Mouse (Mus musculus) myocyte (in vitro differentiated cells): ENCODE data around the gene Ino80. TPM values are rescaled to one million over a fixed set of nuclear protein-coding genes. Genes with fewer than 3 reads are reported as not detected.

Experiments
- H3K27me3 ChIP-seq: one replicate; pipeline ENCODE4 v1.6.1; 2011; ENCODE audit not compliant: control insufficient read depth, insufficient read depth, insufficient read length
- H3K36me3 ChIP-seq: one replicate; pipeline ENCODE4 v1.6.1; 2011; ENCODE audit not compliant: control insufficient read depth, insufficient read depth
- H3K4me2 ChIP-seq: one replicate; pipeline ENCODE4 v1.6.1; 2011; ENCODE audit warnings: low read depth, control low read depth
- H3K4me3 ChIP-seq: one replicate; pipeline ENCODE4 v1.5.1; 2011; ENCODE audit warnings: mild to moderate bottlenecking, control low read depth, moderate library complexity
- H3K79me2 ChIP-seq: one replicate; pipeline ENCODE4 v1.6.1; 2011; ENCODE audit not compliant: control insufficient read depth, insufficient read depth
- H3ac ChIP-seq: one replicate; pipeline ENCODE4 v1.6.1; 2011; ENCODE audit not compliant: control insufficient read depth, insufficient read length
- CEBPB ChIP-seq: IDR thresholded peaks from 2 replicates; pipeline ENCODE4 v1.6.1; 2011; ENCODE audit warnings: mild to moderate bottlenecking, moderate library complexity; ENCODE audit not compliant: poor library complexity, insufficient read depth, severe bottlenecking
- E2F4 ChIP-seq: IDR thresholded peaks from one replicate; pipeline ENCODE4 v1.6.1; 2011; ENCODE audit warnings: mild to moderate bottlenecking, control low read depth, moderate library complexity; ENCODE audit not compliant: insufficient read depth
- MAX ChIP-seq: IDR thresholded peaks from one replicate; pipeline ENCODE4 v1.6.1; 2011; ENCODE audit warnings: low read depth, mild to moderate bottlenecking, control low read depth
- MYOD1 ChIP-seq, 3 experiments: IDR thresholded peaks; one replicate each; pipeline ENCODE4 v1.6.1; 2011; ENCODE audit warnings: control low read depth in 2 of 3, low read depth in 2 of 3, mild to moderate bottlenecking in 2 of 3, moderate library complexity in 1 of 3; ENCODE audit not compliant: insufficient read length in 2 of 3, control insufficient read depth in 1 of 3
- MYOG ChIP-seq, 3 experiments: IDR thresholded peaks; one replicate each; pipeline ENCODE4 v1.6.1; 2011; ENCODE audit warnings: control low read depth in 2 of 3, low read depth in 2 of 3, mild to moderate bottlenecking in 2 of 3; ENCODE audit not compliant: insufficient read length in 2 of 3, control insufficient read depth in 1 of 3, insufficient read depth in 1 of 3
- POLR2A ChIP-seq: IDR thresholded peaks from one replicate; pipeline ENCODE4 v1.6.1; 2011; ENCODE audit warnings: low read depth, mild to moderate bottlenecking, control low read depth, moderate library complexity; ENCODE audit not compliant: insufficient read length
- POLR2AphosphoS2 ChIP-seq: IDR thresholded peaks from one replicate; pipeline ENCODE4 v1.6.1; 2011; ENCODE audit warnings: low read depth, control low read depth; ENCODE audit not compliant: insufficient read length
- REST ChIP-seq: IDR thresholded peaks from one replicate; pipeline ENCODE4 v1.6.1; 2011; ENCODE audit warnings: mild to moderate bottlenecking, control low read depth, moderate library complexity; ENCODE audit not compliant: insufficient read depth, insufficient read length
- SRF ChIP-seq: IDR thresholded peaks from one replicate; pipeline ENCODE4 v1.6.1; 2011; ENCODE audit warnings: low read depth; ENCODE audit not compliant: control insufficient read depth, insufficient read length
- TCF12 ChIP-seq: IDR thresholded peaks from one replicate; pipeline ENCODE4 v1.6.1; 2011; ENCODE audit warnings: mild to moderate bottlenecking, control low read depth; ENCODE audit not compliant: poor library complexity, insufficient read depth, severe bottlenecking
- TCF3 ChIP-seq: IDR thresholded peaks from one replicate; pipeline ENCODE4 v1.6.1; 2011; ENCODE audit warnings: low read depth, control low read depth; ENCODE audit not compliant: insufficient read length
- USF1 ChIP-seq: IDR thresholded peaks from one replicate; pipeline ENCODE4 v1.6.1; 2011; ENCODE audit warnings: low read depth, mild to moderate bottlenecking, control low read depth, moderate library complexity
- polyA plus RNA-seq: library from polyadenylated mRNA; unstranded; fragments of >200 nt; fragmentation: generic; extraction: Trizol; gene quantifications from one replicate; pipeline ENCODE4 v1.2.1, GENCODE M21; 2012; ENCODE audit warnings: missing spikeins

The Ino80 gene
- polyA plus RNA-seq, result 7.3 TPM

DNA sequence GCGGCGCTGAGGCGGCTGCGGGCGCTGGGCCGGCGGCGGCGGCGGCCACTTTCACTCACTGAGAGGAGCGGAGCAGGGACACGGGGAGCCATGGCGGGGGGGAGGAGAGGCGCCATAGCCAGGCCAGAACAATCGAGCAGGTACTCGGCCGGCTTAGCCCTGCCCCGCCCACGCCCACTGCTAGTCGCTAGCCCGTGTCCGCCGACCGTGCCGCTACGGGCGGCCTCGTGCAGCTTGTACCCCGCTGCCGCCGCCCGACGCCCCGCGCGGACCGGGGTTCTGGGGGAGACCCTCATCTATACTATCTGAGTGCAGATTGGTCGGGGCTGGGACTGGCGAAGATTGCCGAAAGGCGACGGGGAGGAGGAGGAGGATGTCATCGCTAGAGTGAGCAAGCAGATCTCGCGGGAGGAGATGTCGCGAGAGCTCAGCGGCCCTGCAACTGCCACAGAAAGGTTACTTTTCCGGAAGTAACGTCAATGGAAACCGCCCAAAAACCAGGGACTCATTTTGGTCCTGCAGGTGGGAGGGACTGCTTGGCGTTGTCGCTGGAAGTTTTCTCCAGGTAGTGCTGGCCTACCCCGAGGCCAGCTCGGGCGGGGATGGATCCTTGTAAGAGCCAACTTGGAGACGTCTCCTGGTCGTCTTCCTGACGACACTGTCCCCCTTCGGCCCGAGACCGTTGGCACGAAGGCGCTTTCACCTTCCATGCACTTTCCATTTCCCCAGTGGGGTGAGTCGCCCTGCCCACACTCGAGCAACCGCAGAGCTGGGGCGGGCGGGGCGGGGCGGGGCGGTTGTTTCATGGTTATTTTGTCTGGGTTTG lies at the start of gene Ino80:
TSS of gene Ino80 (minus strand) at position 117 of the 826 bp plus-strand sequence.
- TF ChIP-seq POLR2AphosphoS2, result peak; percentile 81
- TF ChIP-seq POLR2A, result peak; percentile 54
- TF ChIP-seq USF1, result no peak
- Histone ChIP-seq H3ac (peak within 1 kb of the TSS; percentile 92), H3K27me3 (no peaks in the 10 kb centered on the region), H3K79me2 (peaks cover 51% of the 10 kb centered on the region), H3K4me3 (peak within 1 kb of the TSS; percentile 80), H3K4me2 (peak within 1 kb of the TSS; percentile 85), H3K36me3 (no peaks in the 10 kb centered on the region)

DNA sequence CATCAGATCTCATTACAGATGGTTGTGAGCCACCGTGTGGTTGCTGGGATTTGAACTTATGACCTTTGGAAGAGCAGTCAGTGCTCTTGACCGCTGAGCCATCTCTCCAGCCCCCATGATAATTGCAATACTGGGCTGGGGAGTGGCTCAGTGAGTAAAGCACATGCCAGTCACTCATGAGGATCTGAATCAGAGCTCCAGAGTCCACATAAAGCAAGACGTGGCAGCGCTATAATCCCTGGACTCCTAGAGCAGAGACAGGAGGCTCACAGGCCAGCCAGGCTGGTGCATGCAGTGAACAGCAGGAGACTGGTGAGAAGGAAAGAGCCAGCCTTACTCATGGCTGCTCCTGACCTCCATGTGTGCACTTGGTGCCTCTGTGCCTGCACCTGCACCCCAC lies 47.9 kb upstream of the Ino80 start:
- no peaks in the 10 kb centered on the region for H3K36me3 ChIP-seq
- TF ChIP-seq MYOD1 (IDR thresholded peaks at IDR 0.05; ENCODE audit: control insufficient read depth in 1 of 3, insufficient read length in 2 of 3, low read depth in 2 of 3) (no peak), SRF (no peak), REST (no peak), CEBPB (no peak), POLR2AphosphoS2 (no peak), MYOG (IDR thresholded peaks at IDR 0.05; ENCODE audit: control insufficient read depth in 1 of 3, insufficient read depth in 1 of 3, insufficient read length in 2 of 3, low read depth in 2 of 3) (no peak), MAX (no peak)
- H3K4me3 ChIP-seq, result no peak overlapping the region
- no peaks in the 10 kb centered on the region for H3K79me2 ChIP-seq
- H3K27me3 ChIP-seq, result no peaks in the 10 kb centered on the region
- no peak overlapping the region for H3K4me2 ChIP-seq
- no peak overlapping the region for H3ac ChIP-seq

DNA sequence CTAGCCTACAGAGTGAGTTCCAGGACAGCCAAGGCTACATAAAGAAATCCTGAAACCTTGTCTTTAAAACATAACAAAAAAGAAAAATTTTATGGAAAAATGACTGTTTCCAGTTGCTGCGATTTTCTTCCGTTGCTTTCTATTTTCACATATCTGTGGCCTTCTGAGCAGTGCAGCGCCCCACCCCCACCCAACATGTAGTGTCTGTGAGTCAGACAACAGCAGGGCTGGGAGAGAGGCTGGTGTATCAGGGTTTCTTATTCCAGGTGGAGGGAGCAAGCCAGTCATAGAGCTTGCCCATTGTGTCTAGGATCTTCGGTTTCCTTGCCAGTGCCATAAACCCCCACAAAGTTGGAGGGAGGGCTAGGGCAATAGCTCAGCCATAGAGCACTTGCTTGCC lies 46.3 kb upstream of the Ino80 start:
- peak overlapping the region; percentile 12 for H3K4me2 ChIP-seq
- no peak overlapping the region for H3K4me3 ChIP-seq
- no peaks in the 10 kb centered on the region for H3K27me3 ChIP-seq
- TF ChIP-seq POLR2AphosphoS2 (no peak), CEBPB (no peak)
- no peaks in the 10 kb centered on the region for H3K36me3 ChIP-seq
- H3ac ChIP-seq, result no peak overlapping the region
- H3K79me2 ChIP-seq, result no peaks in the 10 kb centered on the region

DNA sequence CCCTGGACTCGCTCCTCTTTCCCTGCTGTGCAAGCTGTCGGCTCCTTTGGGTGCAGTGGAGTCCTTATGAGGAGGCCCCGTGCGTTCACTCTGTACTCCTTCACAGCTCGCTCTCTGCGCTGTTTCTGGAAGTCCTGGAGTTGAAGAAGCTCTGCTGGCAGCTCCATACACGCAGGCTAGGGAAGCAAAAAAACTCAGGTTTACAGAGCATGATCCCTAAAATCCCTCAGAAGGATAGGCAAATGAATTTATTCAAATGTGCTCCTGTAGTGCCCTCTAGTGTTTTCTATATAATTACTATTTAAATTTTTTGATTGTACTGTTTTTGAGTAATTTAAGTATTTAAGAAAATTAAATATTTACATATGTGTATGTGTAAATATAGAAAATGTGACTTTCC lies 43.1 kb upstream of the Ino80 start:
- Histone ChIP-seq H3K27me3 (no peaks in the 10 kb centered on the region), H3K79me2 (no peaks in the 10 kb centered on the region), H3K4me2 (no peak overlapping the region), H3K36me3 (no peaks in the 10 kb centered on the region), H3ac (no peak overlapping the region), H3K4me3 (no peak overlapping the region)
- no peak for TF ChIP-seq POLR2A
- TF ChIP-seq MYOD1 (IDR thresholded peaks at IDR 0.05; ENCODE audit: control insufficient read depth in 1 of 3, insufficient read length in 2 of 3, low read depth in 2 of 3), result no peak
- TF ChIP-seq MAX, result no peak
- TF ChIP-seq E2F4, result no peak
- no peak for TF ChIP-seq MYOG (IDR thresholded peaks at IDR 0.05; ENCODE audit: control insufficient read depth in 1 of 3, insufficient read depth in 1 of 3, insufficient read length in 2 of 3, low read depth in 2 of 3)

DNA sequence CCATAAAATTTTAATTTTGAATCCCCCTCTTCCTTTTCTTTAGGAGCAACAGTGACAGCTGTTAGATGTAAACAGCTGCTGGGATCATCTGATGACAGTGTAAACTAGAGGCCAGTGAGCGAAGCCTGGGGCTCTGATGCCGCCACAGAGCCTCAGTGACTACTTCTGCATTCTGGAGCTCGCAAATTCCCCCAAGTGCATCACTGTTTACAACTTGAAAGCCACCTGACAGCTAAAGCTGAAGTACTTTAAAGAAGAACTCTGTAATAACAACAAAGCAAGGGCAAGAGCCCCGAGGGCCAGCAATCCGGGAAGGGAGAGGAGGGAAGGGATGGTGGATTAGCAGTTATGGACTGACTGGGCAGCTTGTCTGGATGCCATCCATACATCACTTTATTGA lies 39.3 kb upstream of the Ino80 start:
- Histone ChIP-seq H3K27me3 (no peaks in the 10 kb centered on the region), H3K36me3 (no peaks in the 10 kb centered on the region), H3ac (no peak overlapping the region), H3K4me3 (no peak overlapping the region), H3K4me2 (no peak overlapping the region), H3K79me2 (no peaks in the 10 kb centered on the region)
- no peak for TF ChIP-seq MYOG (IDR thresholded peaks at IDR 0.05; ENCODE audit: control insufficient read depth in 1 of 3, insufficient read depth in 1 of 3, insufficient read length in 2 of 3, low read depth in 2 of 3)
- no peak for TF ChIP-seq TCF12
- no peak for TF ChIP-seq CEBPB
- TF ChIP-seq MAX, result no peak
- TF ChIP-seq SRF, result no peak
- no peak for TF ChIP-seq POLR2AphosphoS2
- no peak for TF ChIP-seq TCF3
- no peak for TF ChIP-seq E2F4
